Comparison of ENCODE assay signal across 7 mouse cellular contexts in the genomic region with DNA sequence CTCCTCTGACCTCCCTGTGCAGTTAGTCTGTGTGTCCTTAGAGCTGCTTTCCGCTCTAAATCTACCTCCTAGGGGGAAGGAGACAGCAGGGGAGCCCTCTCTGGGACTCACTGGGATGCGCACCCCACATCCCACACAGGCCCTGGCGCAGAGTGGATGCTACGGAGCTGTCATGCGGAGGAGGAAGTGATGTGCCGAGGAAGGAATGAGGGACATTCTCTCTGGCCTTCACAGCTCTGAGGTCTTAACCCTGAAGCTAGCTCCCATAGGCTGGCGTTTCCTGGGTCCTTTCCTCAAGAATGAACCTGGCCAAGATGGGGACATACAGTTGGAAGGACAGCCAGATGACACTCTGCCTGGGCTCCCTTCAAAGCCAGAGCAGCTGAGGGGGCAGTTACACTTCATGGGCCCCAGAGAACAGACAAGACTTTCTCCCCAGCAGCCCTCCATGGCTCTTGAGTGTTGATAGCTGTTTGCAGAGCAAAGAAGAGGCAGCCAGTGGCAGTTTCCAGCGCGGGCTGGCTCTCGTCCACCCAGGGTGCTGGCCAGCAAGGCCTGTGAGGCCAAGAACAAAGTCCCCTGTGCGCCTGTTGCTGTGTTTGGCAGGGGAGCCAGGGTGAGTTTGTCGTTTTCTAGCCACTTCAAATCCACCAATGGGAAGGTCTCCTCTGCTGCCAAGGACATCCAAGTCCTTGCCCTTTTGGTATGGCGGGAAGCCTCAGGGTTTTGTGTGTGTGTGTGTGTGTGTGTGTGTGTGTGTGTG. TPM values are rescaled to one million over a fixed set of nuclear protein-coding genes. Genes with fewer than 3 reads are reported as not detected.
DNase-seq lines count a peak whose midpoint lies in the region; ATAC-seq and TF ChIP-seq lines count a peak whose summit lies in the region.

No protein-coding gene starts in this region.

- no peak overlapping the region for H3K4me2 ChIP-seq in liver, embryonic 12.5 days
- peak overlapping the region; percentile 20 for H3K4me2 ChIP-seq in heart, embryonic 11.5 days

- no peak for TF ChIP-seq POLR2A in liver, adult 2 months (IDR thresholded peaks at IDR 0.05; ENCODE audit: extremely low read depth, insufficient read depth, low read length)

- no peaks in the 10 kb centered on the region for H3K79me2 ChIP-seq in liver, adult 2 months (ENCODE audit: control insufficient read depth, insufficient read depth, low read length)

- no peak overlapping the region for H3K4me3 ChIP-seq in liver, adult 2 months (ENCODE audit: insufficient read depth, low read depth, low read length)
- H3K4me3 ChIP-seq in liver, embryonic 12.5 days = no peak overlapping the region
- H3K4me3 ChIP-seq in heart, embryonic 11.5 days (ENCODE audit: low read depth, low read length) = no peak overlapping the region

- ATAC-seq in liver, embryonic 12.5 days = no peak
- no peak for ATAC-seq in heart, embryonic 11.5 days (replicated peaks; ENCODE audit: insufficient number of reproducible peaks, low FRiP score, low TSS enrichment)

- no peaks in the 10 kb centered on the region for H3K9me3 ChIP-seq in liver, embryonic 12.5 days (replicated peaks)
- H3K9me3 ChIP-seq in heart, embryonic 11.5 days (replicated peaks; ENCODE audit: control insufficient read depth, low read length) = no peaks in the 10 kb centered on the region

- no peak for TF ChIP-seq CTCF in liver, adult 2 months (IDR thresholded peaks at IDR 0.05; ENCODE audit: low read depth, low read length)

- 38% methylated on average over 13 of the region's 13 CpGs for WGBS in liver, adult 2 months
- 43% methylated on average over 13 of the region's 13 CpGs for WGBS in liver, embryonic 12.5 days (ENCODE audit: insufficient replicate concordance)
- WGBS in heart, embryonic 11.5 days (ENCODE audit: insufficient replicate concordance) = 42% methylated on average over 13 of the region's 13 CpGs

- no peak overlapping the region for H3K9ac ChIP-seq in liver, adult 2 months (ENCODE audit: low read depth, low read length)
- H3K9ac ChIP-seq in liver, embryonic 12.5 days = no peak overlapping the region
- H3K9ac ChIP-seq in heart, embryonic 11.5 days (ENCODE audit: low read depth, low read length) = no peak overlapping the region

- no peaks in the 10 kb centered on the region for H3K27me3 ChIP-seq in liver, adult 2 months (ENCODE audit: control insufficient read depth, insufficient read depth, low read length)
- peaks cover 69% of the 10 kb centered on the region for H3K27me3 ChIP-seq in liver, embryonic 12.5 days (replicated peaks)
- no peaks in the 10 kb centered on the region; the same call in 1 of the 2 replicates for H3K27me3 ChIP-seq in heart, embryonic 11.5 days (ENCODE audit: control insufficient read depth, insufficient read depth, low read length)

- H3K27ac ChIP-seq in liver, adult 2 months (replicated peaks; ENCODE audit: insufficient read depth, low read depth, low read length) = peak overlapping the region; percentile 38
- H3K27ac ChIP-seq in liver, embryonic 12.5 days = no peak overlapping the region
- peak overlapping the region; percentile 78 for H3K27ac ChIP-seq in heart, embryonic 11.5 days (ENCODE audit: low read depth, low read length)

- H3K4me1 ChIP-seq in liver, adult 2 months (ENCODE audit: control insufficient read depth, insufficient read depth, low read length) = peaks cover 18% of the 10 kb centered on the region
- peaks cover 15% of the 10 kb centered on the region for H3K4me1 ChIP-seq in liver, embryonic 12.5 days
- H3K4me1 ChIP-seq in heart, embryonic 11.5 days (ENCODE audit: control insufficient read depth, insufficient read depth, low read length) = peaks cover 26% of the 10 kb centered on the region

- no peaks in the 10 kb centered on the region for H3K36me3 ChIP-seq in liver, adult 2 months (ENCODE audit: control insufficient read depth, insufficient read depth, low read length)
- no peaks in the 10 kb centered on the region for H3K36me3 ChIP-seq in liver, embryonic 12.5 days
- no peaks in the 10 kb centered on the region for H3K36me3 ChIP-seq in heart, embryonic 11.5 days (ENCODE audit: control insufficient read depth, insufficient read depth, low read length)

- DNase-seq in liver, adult 2 months (ENCODE audit: extremely low read depth, low read depth, low spot score) = peak; percentile 97
- peak; percentile 51 for DNase-seq in fibroblast of lung, adult 2 months (ENCODE audit: low read depth)
- peak; percentile 90 for DNase-seq in kidney, postnatal 14 days
- DNase-seq in right cerebral cortex, postnatal 14 days = peak; percentile 53
- no peak for DNase-seq in retina, postnatal 1 day

RNA-seq across cellular contexts. Expression of a gene that starts 10.5 kb away (rescaled TPM):
- total RNA-seq in liver, adult 2 months (2014; rRNA removed) = 0.46 and 1.8 TPM in 2 replicates
- polyA plus RNA-seq in liver, adult 2 months (2012; rRNA removed) = 0.57 and 0.83 TPM in 2 replicates
- 0.06 and 0.10 TPM in 2 replicates for polyA plus RNA-seq in liver, embryonic 12.5 days (2016; fragmentation: Nextera tagmentation; extraction: Ambion mirVana)
- 2.0 and 3.0 TPM in 2 replicates for polyA plus RNA-seq in heart, embryonic 11.5 days (2014; fragmentation: Nextera tagmentation; extraction: Ambion mirVana)
